Mouse (Mus musculus): ENCODE measurements around the gene Hip1.

DNA sequence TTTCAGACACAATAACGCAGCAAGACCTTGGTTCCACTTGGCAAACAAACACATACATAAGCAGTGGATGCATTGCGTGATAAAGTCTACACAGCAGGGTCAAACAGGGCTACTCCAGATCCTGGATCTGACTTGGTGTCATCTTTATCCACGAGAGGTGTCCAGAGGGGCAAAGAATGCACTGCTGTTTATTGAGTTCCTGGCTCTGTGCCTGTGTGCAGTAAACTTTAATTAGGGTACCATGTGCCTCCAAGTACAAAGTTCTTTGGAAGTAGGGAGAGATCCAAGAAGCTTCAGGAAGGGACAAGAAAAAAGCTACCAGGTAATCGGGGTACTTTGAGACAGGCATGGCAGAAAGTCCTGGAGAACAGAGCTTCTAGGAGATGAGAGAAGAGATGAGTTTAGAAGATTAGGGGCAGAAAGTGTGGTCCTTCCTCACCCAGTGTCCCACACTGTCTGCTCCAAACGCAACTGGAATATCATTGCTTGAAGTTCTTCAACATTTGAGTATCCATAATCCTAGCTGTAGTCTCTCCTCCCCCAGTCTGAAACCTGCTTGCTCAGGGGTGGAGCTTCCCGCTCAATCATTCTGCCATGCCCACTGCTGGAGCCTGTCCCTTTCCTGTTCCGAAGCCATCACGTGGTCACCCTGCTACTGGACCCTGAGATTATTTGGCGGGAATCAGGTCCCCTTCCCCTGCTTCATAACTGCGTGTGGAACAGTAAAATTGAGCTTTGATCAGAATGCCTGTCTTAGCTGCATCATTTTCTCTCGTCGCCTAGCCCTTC is 45.3 kb upstream of the Hip1 start:
- TF ChIP-seq CTCF (IDR thresholded peaks at IDR 0.05; ENCODE audit: control insufficient read depth, insufficient read depth, low read length) = no peak
- TF ChIP-seq POLR2A (IDR thresholded peaks at IDR 0.05; ENCODE audit: borderline replicate concordance, control insufficient read depth, low read depth, low read length) = no peak
